Mouse (Mus musculus) forebrain, embryonic 16.5 days (tissue): Measurements from ENCODE around the gene Cyp2b19. TPM values are rescaled to one million over a fixed set of nuclear protein-coding genes. Genes with fewer than 3 reads are reported as not detected.

Experiments
- ATAC-seq: fragments of 200-750 bp; cut with Nextera tagmentation; 2 replicates; pipeline ENCODE4 v1.8.0; 2017; ENCODE audit warnings: mild to moderate bottlenecking, moderate library complexity
- H3K27ac ChIP-seq: fragments of 300-500 bp; sonication (generic); 2 replicates; pipeline ENCODE4 v1.5.1; 2014; ENCODE audit warnings: low read length, control low read depth
- H3K27me3 ChIP-seq: fragments of 300-500 bp; sonication (generic); replicated peaks from 2 replicates; pipeline ENCODE4 v1.6.1; 2014; ENCODE audit warnings: low read length; ENCODE audit not compliant: control insufficient read depth, insufficient read depth
- H3K36me3 ChIP-seq: fragments of 300-500 bp; sonication (generic); 2 replicates; pipeline ENCODE4 v1.6.1; 2014; ENCODE audit not compliant: control insufficient read depth, insufficient read depth
- H3K4me1 ChIP-seq: fragments of 300-500 bp; sonication (generic); replicated peaks from 2 replicates; pipeline ENCODE4 v1.6.1; 2014; ENCODE audit warnings: low read length; ENCODE audit not compliant: control insufficient read depth, insufficient read depth
- H3K4me2 ChIP-seq: fragments of 300-500 bp; sonication (generic); 2 replicates; pipeline ENCODE4 v1.6.1; 2014; ENCODE audit warnings: mild to moderate bottlenecking, low read length, control low read depth
- H3K4me3 ChIP-seq: fragments of 300-500 bp; sonication (generic); replicated peaks from 2 replicates; pipeline ENCODE4 v1.5.1; 2014; ENCODE audit warnings: mild to moderate bottlenecking, low read length, control low read depth
- H3K9ac ChIP-seq: fragments of 300-500 bp; sonication (generic); replicated peaks from 2 replicates; pipeline ENCODE4 v1.6.1; 2014; ENCODE audit warnings: low read depth, low read length, control low read depth
- H3K9me3 ChIP-seq: fragments of 300-500 bp; sonication (generic); 2 replicates; pipeline ENCODE4 v1.6.1; 2016; ENCODE audit warnings: low read length; ENCODE audit not compliant: control insufficient read depth
- WGBS: fragments of 180-500 bp; shearing (Covaris S2); extraction: QIAGEN DNeasy Blood & Tissue Kit; methylation state at CpG from one replicate; pipeline ENCODE4 v1.1.7; 2014; 5-methylcytosine and 5-hydroxymethylcytosine counted together
- polyA plus RNA-seq: library from polyadenylated mRNA; unstranded; fragments of >200 nt; fragmentation: Nextera tagmentation; extraction: Ambion mirVana; gene quantifications from 2 replicates; pipeline ENCODE4 v1.2.1, GENCODE M21; 2015

The Cyp2b19 gene
- polyA plus RNA-seq, 1 experiment from 2014 or later: 0.24 TPM

- no peak overlapping the region for H3K9ac ChIP-seq
- H3K4me2 ChIP-seq: no peak overlapping the region
- no peaks in the 10 kb centered on the region for H3K4me1 ChIP-seq
- H3K4me3 ChIP-seq: no peak overlapping the region
- no peaks in the 10 kb centered on the region for H3K27me3 ChIP-seq
- H3K27ac ChIP-seq: no peak overlapping the region
- H3K9me3 ChIP-seq: 0 out of 2 replicates have a peak, but pooled peaks cover 2% of the 10 kb centered on the region
- ATAC-seq: no peak
- H3K36me3 ChIP-seq: no peaks in the 10 kb centered on the region
Measured at GRCm38 (mm10) chr7:26800104-26800503, 43.2 kb downstream of the Cyp2b19 start.

- no peak overlapping the region for H3K4me3 ChIP-seq
- no peaks in the 10 kb centered on the region for H3K27me3 ChIP-seq
- H3K36me3 ChIP-seq: no peaks in the 10 kb centered on the region
- no peak for ATAC-seq
- 98% methylated on average over 1 of the region's 1 CpGs for WGBS
- H3K4me1 ChIP-seq: no peaks in the 10 kb centered on the region
- H3K9me3 ChIP-seq: 0 out of 2 replicates have a peak, but pooled peaks cover 2% of the 10 kb centered on the region
- no peak overlapping the region for H3K4me2 ChIP-seq
- no peak overlapping the region for H3K27ac ChIP-seq
- no peak overlapping the region for H3K9ac ChIP-seq
Measured at GRCm38 (mm10) chr7:26800996-26801395, 44.1 kb downstream of the Cyp2b19 start.

- Histone ChIP-seq H3K4me3 (no peak within 1 kb of the TSS), H3K9ac (no peak within 1 kb of the TSS), H3K4me1 (no peaks in the 10 kb centered on the region), H3K9me3 (no peaks in the 10 kb centered on the region), H3K36me3 (no peaks in the 10 kb centered on the region), H3K4me2 (no peak within 1 kb of the TSS), H3K27ac (no peak within 1 kb of the TSS), H3K27me3 (no peaks in the 10 kb centered on the region)
- ATAC-seq: no peak
- WGBS: 92% methylated on average over 2 of the region's 2 CpGs
Measured at GRCm38 (mm10) chr7:26808592-26808991, 51.6 kb downstream of the Cyp2b19 start, which contains the start of gene Cyp2g1. Cyp2g1 (plus strand) TSS chr7:26808892.

Other genes with a start within 250 kb of the Cyp2b19 start
- not detected in 2 replicates for gene Nlrp9a, start 222.1 kb upstream of the Cyp2b19 start, polyA plus RNA-seq
- gene Vmn1r185, start 138.7 kb upstream of the Cyp2b19 start, polyA plus RNA-seq: not detected in 2 replicates
- gene Cyp2b23, start 70.7 kb upstream of the Cyp2b19 start, polyA plus RNA-seq: not detected in 2 replicates
- not detected in 2 replicates for gene Cyp2g1, start 51.8 kb downstream of the Cyp2b19 start, polyA plus RNA-seq
- 0.29 and 0.41 TPM in 2 replicates for gene Cyp2a5, start 78.2 kb downstream of the Cyp2b19 start, polyA plus RNA-seq
- gene Cyp2a22, start 182.2 kb downstream of the Cyp2b19 start, polyA plus RNA-seq: not detected in 2 replicates